In genomic region chr5:142113210-142114175, GRCm38 (mm10) we compare ENCODE assay signal across 13 mouse cellular contexts.
A peak's percentile ranks its signal among the peaks of the same experiment; 100 is the strongest.
DNase-seq lines count a peak whose midpoint lies in the region; ATAC-seq lines count a peak whose summit lies in the region.
"Had no signal": no experiment of that assay in that cellular context is flagged by ENCODE, and none has a peak within 500 bp of the region (broad histone marks: within the 10 kb centered on the region; RNA-seq: fewer than 3 reads in every experiment).

No protein-coding gene starts in this region.

- peak; percentile 71; the same call in 1 of the 2 replicates for ATAC-seq in hindbrain, embryonic 15.5 days (ENCODE audit: low FRiP score, low read depth)
- peak; percentile 72; the same call in 1 of the 2 replicates for ATAC-seq in midbrain, embryonic 16.5 days
- no peak for ATAC-seq in kidney, embryonic 15.5 days (replicated peaks; ENCODE audit: low FRiP score)
- ATAC-seq: intestine, embryonic 15.5 days; liver, postnatal 0 days had no signal

- peaks cover 14% of the 10 kb centered on the region for H3K4me1 ChIP-seq in hindbrain, embryonic 15.5 days (replicated peaks)
- H3K4me1 ChIP-seq in midbrain, embryonic 16.5 days (ENCODE audit: control insufficient read depth, insufficient read depth, low read length) = peaks cover 8% of the 10 kb centered on the region
- no peaks in the 10 kb centered on the region for H3K4me1 ChIP-seq in kidney, embryonic 15.5 days
- H3K4me1 ChIP-seq: intestine, embryonic 15.5 days; limb, embryonic 13.5 days; megakaryocyte, embryonic 14.5 days had no signal

- no peaks in the 10 kb centered on the region for H3K9me3 ChIP-seq in hindbrain, embryonic 15.5 days
- H3K9me3 ChIP-seq in midbrain, embryonic 16.5 days (replicated peaks; ENCODE audit: control insufficient read depth, low read length, poor library complexity, severe bottlenecking) = no peaks in the 10 kb centered on the region
- H3K9me3 ChIP-seq in kidney, embryonic 15.5 days (replicated peaks) = no peaks in the 10 kb centered on the region
- H3K9me3 ChIP-seq: intestine, embryonic 15.5 days had no signal

- no peaks in the 10 kb centered on the region for H3K36me3 ChIP-seq in hindbrain, embryonic 15.5 days
- H3K36me3 ChIP-seq in midbrain, embryonic 16.5 days (ENCODE audit: control insufficient read depth, insufficient read depth, low read length) = no peaks in the 10 kb centered on the region
- H3K36me3 ChIP-seq in kidney, embryonic 15.5 days = no peaks in the 10 kb centered on the region
- H3K36me3 ChIP-seq: limb, embryonic 13.5 days had no signal

- H3K27ac ChIP-seq in hindbrain, embryonic 15.5 days (replicated peaks) = peak overlapping the region; percentile 25; the same call in 1 of the 2 replicates
- 0 out of 2 replicates have a peak overlapping the region, but pooled peaks have one; percentile 10 for H3K27ac ChIP-seq in midbrain, embryonic 16.5 days (ENCODE audit: low read length)
- no peak overlapping the region for H3K27ac ChIP-seq in kidney, embryonic 15.5 days
- H3K27ac ChIP-seq: intestine, embryonic 15.5 days; limb, embryonic 13.5 days had no signal

- DNase-seq in R1 (ENCODE audit: low read depth, low spot score) = peak; percentile 43
- peak; percentile 24 for DNase-seq in embryo, embryonic 10.5 days (ENCODE audit: low spot score)
- DNase-seq in adrenal gland, postnatal 36 days = no peak
- no peak for DNase-seq in gastrocnemius, postnatal 25 days
- DNase-seq: heart, adult 11 months; kidney, postnatal 14 days; liver, postnatal 0 days had no signal

- no peaks in the 10 kb centered on the region for H3K27me3 ChIP-seq in hindbrain, embryonic 15.5 days
- H3K27me3 ChIP-seq in midbrain, embryonic 16.5 days (ENCODE audit: control insufficient read depth, insufficient read depth, low read depth, low read length) = no peaks in the 10 kb centered on the region
- no peaks in the 10 kb centered on the region for H3K27me3 ChIP-seq in kidney, embryonic 15.5 days
- H3K27me3 ChIP-seq: intestine, embryonic 15.5 days; megakaryocyte, embryonic 14.5 days had no signal

- WGBS in hindbrain, embryonic 15.5 days = 15% methylated on average over 18 of the region's 18 CpGs
- 16% methylated on average over 18 of the region's 18 CpGs for WGBS in midbrain, embryonic 16.5 days
- 66% methylated on average over 18 of the region's 18 CpGs for WGBS in kidney, embryonic 15.5 days

- no peak overlapping the region for H3K4me2 ChIP-seq in hindbrain, embryonic 15.5 days
- no peak overlapping the region for H3K4me2 ChIP-seq in midbrain, embryonic 16.5 days (ENCODE audit: low read length)
- H3K4me2 ChIP-seq in kidney, embryonic 15.5 days = no peak overlapping the region
- H3K4me2 ChIP-seq: intestine, embryonic 15.5 days; limb, embryonic 13.5 days had no signal

- H3K9ac ChIP-seq in hindbrain, embryonic 15.5 days = 0 out of 2 replicates have a peak overlapping the region, but pooled peaks have one; percentile 25
- H3K9ac ChIP-seq in midbrain, embryonic 16.5 days (ENCODE audit: low read depth, low read length) = peak overlapping the region; percentile 42; the same call in 1 of the 2 replicates
- no peak overlapping the region for H3K9ac ChIP-seq in kidney, embryonic 15.5 days
- H3K9ac ChIP-seq: intestine, embryonic 15.5 days; limb, embryonic 13.5 days; liver, postnatal 0 days had no signal

- no peak overlapping the region for H3K4me3 ChIP-seq in hindbrain, embryonic 15.5 days
- H3K4me3 ChIP-seq in midbrain, embryonic 16.5 days (ENCODE audit: low read depth, low read length) = no peak overlapping the region
- no peak overlapping the region for H3K4me3 ChIP-seq in kidney, embryonic 15.5 days (replicated peaks)
- H3K4me3 ChIP-seq: intestine, embryonic 15.5 days; limb, embryonic 13.5 days; megakaryocyte, embryonic 14.5 days had no signal

Comparison
In these comparisons a context has a peak if more than half of its experiments do, and no peak if none do; other contexts are left out.
1. DNase-seq: peak in R1 (single experiment) and embryo, embryonic 10.5 days (single experiment); none in adrenal gland, postnatal 36 days (0 of 2) and gastrocnemius, postnatal 25 days (single experiment).